Mouse (Mus musculus): Measurements from ENCODE around the gene Tvp23a.

- TF ChIP-seq GATA1 (IDR thresholded peaks at IDR 0.05; ENCODE audit: low read length) = no peak
- TF ChIP-seq TAL1 (IDR thresholded peaks at IDR 0.05; ENCODE audit: low read length) = no peak
These were observed 1.8 kb upstream of the Tvp23a start for GRCm38 (mm10) chr16:10448931-10449330.

All from erythroblast, embryonic 14.5 days (primary cell).